Mouse (Mus musculus) frontal cortex, adult 2 months (tissue): ENCODE measurements at regions not wholly inside any gene's neighbourhood (a gene's known extent, or its start where the extent isn't known, plus 50 kb on each side); places are given as distances from the start of the nearest gene placed in this dataset.

Source experiments
- DNase-seq, 2 experiments: peaks; one replicate each; pipeline ENCODE4 v3.0.0; 2022; ENCODE audit warnings: low spot score in 1 of 2; ENCODE audit errors: extremely low spot score in 1 of 2

- no peak for DNase-seq
Observed at GRCm38 (mm10) chr13:111938896-111939422, 130.2 kb upstream of the Map3k1 start.

DNA sequence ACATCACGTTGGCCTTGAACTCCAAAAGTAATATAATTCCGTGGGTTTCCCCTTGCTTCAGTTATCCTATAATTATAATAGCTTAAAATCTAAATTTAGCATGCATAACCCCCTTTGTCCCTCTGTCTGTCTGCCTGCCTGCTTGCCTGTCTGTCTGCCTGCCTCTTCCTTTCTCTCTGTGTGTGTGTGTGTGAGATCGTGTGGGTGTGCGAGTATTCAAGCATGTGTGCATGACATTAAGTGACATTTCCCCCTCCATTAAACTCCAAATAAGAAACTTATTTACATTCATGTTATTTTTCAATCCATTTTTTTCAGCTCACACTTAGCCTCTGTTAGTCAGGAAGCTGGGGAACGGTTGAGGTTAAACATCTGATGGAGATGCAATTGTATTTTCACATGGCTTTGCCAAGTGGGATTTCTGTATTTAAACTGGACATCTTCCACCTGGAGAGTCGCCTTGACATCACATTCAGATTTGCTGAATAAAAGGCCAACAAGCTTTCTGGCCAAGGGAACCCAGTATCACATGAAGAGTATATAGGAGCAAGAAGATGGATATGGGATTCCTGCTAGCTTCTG is 130.8 kb upstream of the Map3k1 start:
- DNase-seq = no peak

GRCm38 (mm10) chr13:111940275-111940674 is 131.5 kb upstream of the Map3k1 start:
- DNase-seq = no peak

GRCm38 (mm10) chr13:111940796-111941513 is 132.2 kb upstream of the Map3k1 start:
- DNase-seq = no peak

DNA sequence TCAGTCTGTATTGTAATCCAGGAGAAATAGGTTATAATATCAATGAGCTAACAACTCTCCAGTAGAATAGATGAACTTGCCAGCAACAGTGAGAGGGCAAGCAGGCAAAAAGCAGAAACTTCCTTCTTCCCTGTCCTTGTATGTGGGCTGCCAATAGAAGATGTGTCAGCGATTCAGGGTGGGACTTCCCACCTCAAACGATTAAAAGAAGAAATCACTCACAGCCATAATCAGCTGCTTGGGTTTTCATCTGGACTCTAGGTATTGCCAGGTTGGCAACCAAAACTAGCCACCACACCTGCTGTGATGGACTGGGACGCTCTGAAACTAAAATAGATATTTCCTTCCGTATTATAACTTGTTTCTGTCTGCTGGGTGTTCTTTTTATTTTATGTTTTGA is 133.2 kb upstream of the Map3k1 start:
- DNase-seq = no peak

GRCm38 (mm10) chr13:111943392-111944088 is 134.7 kb upstream of the Map3k1 start:
- no peak for DNase-seq

DNA sequence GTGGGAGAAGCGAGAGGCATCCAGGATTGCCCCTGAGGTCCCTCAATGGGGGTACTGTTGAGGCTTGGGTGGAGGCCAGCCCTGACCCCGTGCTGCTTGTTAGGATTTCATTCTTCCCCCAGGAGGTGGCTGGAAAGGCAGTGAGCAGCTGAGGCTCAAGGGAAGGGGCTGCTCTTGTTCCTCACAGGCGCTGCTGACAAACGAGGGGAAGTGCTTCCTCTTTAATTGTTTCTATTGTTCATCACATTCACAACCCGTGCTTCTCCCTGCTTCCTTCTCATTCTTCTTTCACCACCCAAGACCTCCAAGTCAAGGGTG is 135.3 kb upstream of the Map3k1 start:
- peak; percentile 8 to 26 for DNase-seq

DNA sequence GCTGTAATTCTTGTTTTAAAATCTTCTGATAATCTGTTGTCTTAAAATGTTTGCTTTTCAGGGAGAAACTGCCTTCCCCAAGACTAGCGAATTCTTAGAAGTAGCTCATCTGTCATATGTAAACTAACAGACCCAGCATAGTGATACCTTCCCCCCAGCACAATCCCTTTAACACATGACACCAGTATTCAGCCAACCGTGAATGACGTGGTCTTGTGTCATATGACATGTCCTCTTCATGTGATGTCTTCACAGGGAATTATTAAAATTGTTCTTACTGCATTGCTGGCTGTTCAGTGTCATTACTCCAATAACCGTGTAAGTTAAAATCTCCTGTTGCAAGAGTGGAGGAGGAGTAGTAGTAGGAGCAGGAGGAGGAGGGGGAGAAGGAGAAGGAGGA is 137.5 kb upstream of the Map3k1 start:
- no peak for DNase-seq

GRCm38 (mm10) chr13:111946811-111947210 is 138.0 kb upstream of the Map3k1 start:
- DNase-seq = no peak

DNA sequence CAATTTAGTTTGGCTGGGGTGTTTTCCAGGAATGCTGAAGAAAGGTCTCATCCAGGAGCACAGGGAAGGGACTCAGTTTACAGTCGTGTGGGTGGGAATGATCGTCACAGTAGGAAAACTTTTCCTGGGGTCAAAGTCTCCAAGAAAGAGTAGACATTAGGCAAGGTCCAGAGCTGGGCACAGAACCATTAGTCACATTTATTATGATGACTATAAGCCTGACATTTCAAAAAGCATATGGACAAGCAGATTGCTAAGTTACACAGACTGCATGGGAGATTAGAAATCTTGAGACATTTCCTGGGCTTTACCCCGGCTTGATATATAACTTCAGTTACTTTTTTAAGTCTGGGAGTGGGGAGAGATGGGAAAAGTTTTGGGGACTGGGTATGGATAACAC is 139.6 kb upstream of the Map3k1 start:
- no peak for DNase-seq

- DNase-seq = no peak
Observed at GRCm38 (mm10) chr13:111950042-111950441, 141.2 kb upstream of the Map3k1 start.

- DNase-seq = no peak
Observed at GRCm38 (mm10) chr13:111953860-111954519, 145.2 kb upstream of the Map3k1 start.

DNA sequence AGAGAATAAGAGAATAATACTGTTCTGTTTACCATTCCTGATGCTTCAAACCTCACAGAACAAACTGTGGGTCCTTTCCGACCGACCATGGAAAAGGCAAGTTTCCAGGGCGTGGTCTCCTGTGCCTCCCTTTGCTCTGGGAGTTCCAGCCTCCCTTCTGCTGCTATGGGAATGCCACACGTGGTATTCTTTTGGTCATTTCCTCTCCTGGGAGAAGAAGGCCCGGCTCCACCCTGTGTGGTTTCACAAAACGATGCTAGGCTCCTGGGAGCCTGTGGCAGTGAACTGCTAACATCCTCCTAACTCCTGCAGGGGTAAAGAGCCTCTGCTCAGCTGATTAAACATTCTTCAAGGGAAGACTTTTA is 145.7 kb upstream of the Map3k1 start:
- no peak for DNase-seq

DNA sequence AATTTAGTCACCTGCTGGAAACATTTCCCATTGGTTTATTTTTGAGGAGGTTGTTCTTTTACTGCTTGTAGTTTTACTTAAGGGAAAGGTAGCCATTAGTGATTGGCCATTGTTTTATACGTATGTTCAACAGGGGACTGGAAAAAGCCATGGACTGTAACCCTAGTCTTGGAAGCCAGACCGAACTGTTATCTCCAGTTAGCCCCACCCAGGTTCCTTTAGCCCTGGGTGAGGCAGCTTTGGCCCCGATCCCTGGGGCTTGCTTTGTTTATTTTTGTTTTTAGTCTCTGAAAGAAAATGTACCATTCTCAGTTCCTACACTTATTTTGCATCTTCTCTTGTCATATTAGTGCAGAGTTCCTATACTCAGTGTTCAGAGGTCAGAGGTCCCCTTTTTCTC is 148.3 kb upstream of the Map3k1 start:
- DNase-seq = no peak

GRCm38 (mm10) chr13:111957674-111958273 is 149.0 kb upstream of the Map3k1 start:
- no peak for DNase-seq

- DNase-seq = no peak
Observed at GRCm38 (mm10) chr13:111958421-111958820, 149.6 kb upstream of the Map3k1 start.

DNA sequence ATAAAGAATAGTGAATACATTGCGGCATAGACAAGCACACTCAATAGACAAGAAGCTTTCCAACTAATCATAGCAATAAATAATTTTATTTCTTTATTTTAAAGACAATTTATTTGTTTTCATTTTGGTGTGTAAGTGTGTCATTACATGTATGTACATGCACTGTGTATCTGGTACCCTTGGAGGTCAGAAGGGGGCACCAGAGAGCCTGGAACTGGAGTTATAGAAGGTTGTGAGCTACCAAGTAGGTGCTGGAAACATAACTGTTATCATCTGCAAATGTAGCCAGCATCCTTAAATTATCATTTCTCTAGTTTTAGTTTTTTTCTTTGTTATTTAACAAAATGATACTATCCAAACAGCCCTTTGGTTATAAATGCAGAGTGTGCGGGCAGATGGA is 151.2 kb upstream of the Map3k1 start:
- no peak for DNase-seq

GRCm38 (mm10) chr13:111961423-111961822 is 152.6 kb upstream of the Map3k1 start:
- DNase-seq = no peak

GRCm38 (mm10) chr13:111962155-111962554 is 153.4 kb upstream of the Map3k1 start:
- DNase-seq = no peak

- DNase-seq = no peak
Observed at GRCm38 (mm10) chr13:111966113-111966512, 157.3 kb upstream of the Map3k1 start.

DNA sequence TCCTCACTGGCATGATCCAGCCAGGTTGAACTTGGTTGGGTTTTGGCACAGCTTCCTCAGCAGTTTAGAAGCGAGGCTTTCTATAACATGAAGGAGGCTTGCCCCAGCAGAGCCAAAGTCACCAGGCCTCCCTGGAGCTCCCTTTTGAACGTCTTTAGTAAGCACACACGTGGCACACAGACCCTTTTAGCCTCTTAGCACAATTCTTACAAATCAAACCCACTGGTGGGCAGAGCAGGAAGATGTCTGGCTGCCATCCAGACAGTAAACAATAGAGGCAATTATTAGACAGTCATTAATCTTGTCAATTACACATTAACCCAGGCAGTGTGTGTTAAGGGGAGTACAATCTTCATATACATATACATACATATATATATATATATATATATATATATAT is 157.8 kb upstream of the Map3k1 start:
- no peak for DNase-seq
